20 mouse cellular contexts compared by ENCODE assay signal in genomic region chr5:24286221-24286970, GRCm38 (mm10).
DNase-seq lines count a peak whose midpoint lies in the region; ATAC-seq and TF ChIP-seq lines count a peak whose summit lies in the region.
"Had no signal": no experiment of that assay in that cellular context is flagged by ENCODE, and none has a peak within 500 bp of the region (broad histone marks: within the 10 kb centered on the region; RNA-seq: fewer than 3 reads in every experiment).

No protein-coding gene starts in this region.

- TF ChIP-seq CTCF in forebrain, postnatal 0 days (IDR thresholded peaks at IDR 0.05; ENCODE audit: low read depth) = no peak

- no peaks in the 10 kb centered on the region for H3K36me3 ChIP-seq in myocyte (ENCODE audit: control insufficient read depth, insufficient read depth)
- H3K36me3 ChIP-seq in forebrain, postnatal 0 days (ENCODE audit: insufficient read depth) = no peaks in the 10 kb centered on the region
- H3K36me3 ChIP-seq: embryonic facial prominence, embryonic 10.5 days; hindbrain, embryonic 12.5 days had no signal

- H3K9me3 ChIP-seq in forebrain, postnatal 0 days (ENCODE audit: low read length) = no peaks in the 10 kb centered on the region
- H3K9me3 ChIP-seq: embryonic facial prominence, embryonic 10.5 days; forebrain, embryonic 13.5 days; hindbrain, embryonic 12.5 days had no signal

- peaks cover 3% of the 10 kb centered on the region; the same call in 1 of the 2 replicates for H3K4me1 ChIP-seq in forebrain, postnatal 0 days (ENCODE audit: insufficient read depth)
- H3K4me1 ChIP-seq: embryonic facial prominence, embryonic 10.5 days; hindbrain, embryonic 12.5 days had no signal

- no peaks in the 10 kb centered on the region for H3K27me3 ChIP-seq in myocyte (ENCODE audit: control insufficient read depth, insufficient read depth, insufficient read length)
- H3K27me3 ChIP-seq in forebrain, postnatal 0 days (ENCODE audit: insufficient read depth, low read length) = no peaks in the 10 kb centered on the region
- H3K27me3 ChIP-seq: forebrain, embryonic 13.5 days; hindbrain, embryonic 12.5 days; Patski had no signal

- ATAC-seq in forebrain, postnatal 0 days = no peak
- ATAC-seq: activated CD4-positive, CD25-positive, alpha-beta regulatory T cell, adult 4 months; forebrain, embryonic 13.5 days; hindbrain, postnatal 0 days; Patski had no signal

- H3K9ac ChIP-seq in forebrain, postnatal 0 days = no peak overlapping the region
- H3K9ac ChIP-seq: forebrain, embryonic 13.5 days; hindbrain, embryonic 12.5 days had no signal

- peak overlapping the region; percentile 62 for H3K4me2 ChIP-seq in myocyte (ENCODE audit: low read depth)
- no peak overlapping the region for H3K4me2 ChIP-seq in forebrain, postnatal 0 days (ENCODE audit: low read depth)
- H3K4me2 ChIP-seq: forebrain, embryonic 13.5 days; hindbrain, embryonic 12.5 days had no signal

- H3ac ChIP-seq in myocyte (ENCODE audit: control insufficient read depth, insufficient read length) = no peak overlapping the region

- peak; percentile 67 to 84 for DNase-seq in adrenal gland, adult (ENCODE audit: inconsistent age in 2 of 2, low spot score in 1 of 2)
- DNase-seq in adrenal gland, postnatal 4 days (ENCODE audit: low spot score in 2 of 2) = no peak
- DNase-seq in 3T3-L1 (ENCODE audit: low read depth, low spot score) = peak; percentile 40
- peak; percentile 47 for DNase-seq in adrenal gland, postnatal 10 days
- no peak for DNase-seq in forebrain, postnatal 0 days
- no peak for DNase-seq in spleen, postnatal 14 days (ENCODE audit: low spot score in 2 of 2)
- DNase-seq: cerebellum, adult 18-20 months; cerebellum, postnatal 10 days; gastrocnemius, adult 2 months; gastrocnemius, postnatal 25 days; heart, postnatal 10 days; heart, postnatal 4 days; kidney, adult 11 months had no signal

- 79% methylated on average over 7 of the region's 7 CpGs for WGBS in forebrain, postnatal 0 days

- H3K27ac ChIP-seq in forebrain, postnatal 0 days (ENCODE audit: low read depth, low read length) = no peak overlapping the region
- H3K27ac ChIP-seq: embryonic facial prominence, embryonic 10.5 days; forebrain, embryonic 13.5 days; gastrocnemius, adult 2 months; hindbrain, embryonic 12.5 days; hindbrain, postnatal 0 days had no signal

- H3K4me3 ChIP-seq in myocyte = no peak overlapping the region
- no peak overlapping the region for H3K4me3 ChIP-seq in forebrain, postnatal 0 days (ENCODE audit: low read depth, low read length)
- H3K4me3 ChIP-seq: embryonic facial prominence, embryonic 10.5 days; forebrain, embryonic 13.5 days; gastrocnemius, adult 2 months; hindbrain, embryonic 12.5 days had no signal

- H3K79me2 ChIP-seq in myocyte (ENCODE audit: control insufficient read depth, insufficient read depth) = no peaks in the 10 kb centered on the region

- no peak for TF ChIP-seq POLR2A in myocyte (IDR thresholded peaks at IDR 0.05; ENCODE audit: insufficient read length, low read depth)

TF ChIP-seq in myocyte, 11 proteins besides CTCF, POLR2A, EP300 and RAD21:
- TF ChIP-seq USF1 (IDR thresholded peaks at IDR 0.05; ENCODE audit: low read depth) = no peak
- TF ChIP-seq CEBPB (IDR thresholded peaks at IDR 0.05; ENCODE audit: insufficient read depth, poor library complexity, severe bottlenecking) = no peak
- no peak for TF ChIP-seq TCF3 (IDR thresholded peaks at IDR 0.05; ENCODE audit: insufficient read length, low read depth)
- no peak for TF ChIP-seq POLR2AphosphoS2 (IDR thresholded peaks at IDR 0.05; ENCODE audit: insufficient read length, low read depth)
- TF ChIP-seq SRF (IDR thresholded peaks at IDR 0.05; ENCODE audit: control insufficient read depth, insufficient read length, low read depth) = no peak
- no peak for TF ChIP-seq TCF12 (IDR thresholded peaks at IDR 0.05; ENCODE audit: insufficient read depth, poor library complexity, severe bottlenecking)
- no peak for TF ChIP-seq MAX (IDR thresholded peaks at IDR 0.05; ENCODE audit: low read depth)
- no peak for TF ChIP-seq MYOD1 (IDR thresholded peaks at IDR 0.05; ENCODE audit: control insufficient read depth in 1 of 3, insufficient read length in 2 of 3, low read depth in 2 of 3)
- no peak for TF ChIP-seq E2F4 (IDR thresholded peaks at IDR 0.05; ENCODE audit: insufficient read depth)
- no peak for TF ChIP-seq REST (IDR thresholded peaks at IDR 0.05; ENCODE audit: insufficient read depth, insufficient read length)
- TF ChIP-seq MYOG (IDR thresholded peaks at IDR 0.05; ENCODE audit: control insufficient read depth in 1 of 3, insufficient read depth in 1 of 3, insufficient read length in 2 of 3, low read depth in 2 of 3) = no peak

Comparison
In these comparisons a context has a peak if more than half of its experiments do, and no peak if none do; other contexts are left out.
1. DNase-seq: peak in adrenal gland, adult (2 of 2), 3T3-L1 (single experiment) and adrenal gland, postnatal 10 days (single experiment); none in adrenal gland, postnatal 4 days (0 of 2), forebrain, postnatal 0 days (single experiment) and spleen, postnatal 14 days (0 of 2).